Mouse (Mus musculus): ENCODE measurements around the gene Nipa2.
"Not testable (repeated sequence)": the region's sequence is repeated elsewhere in the genome, so short reads cannot be mapped to it uniquely, and the experiment has no call there.

The Nipa2 gene

GRCm38 (mm10) chr7:55938341-55938740 lies 23.9 kb downstream of the Nipa2 start:
- DNase-seq (ENCODE audit: extremely low spot score, low spot score), result no peak

GRCm38 (mm10) chr7:55935025-55935424 lies 27.3 kb downstream of the Nipa2 start:
- no peak for DNase-seq (ENCODE audit: extremely low spot score, low spot score)

- DNase-seq (ENCODE audit: extremely low spot score, low spot score), result no peak
Observed at GRCm38 (mm10) chr7:55928649-55929048, 33.6 kb downstream of the Nipa2 start.

GRCm38 (mm10) chr7:55927262-55927661 lies 35.0 kb downstream of the Nipa2 start:
- no peak for DNase-seq (ENCODE audit: extremely low spot score, low spot score)

- DNase-seq (ENCODE audit: extremely low spot score, low spot score), result not testable (repeated sequence)
Observed at GRCm38 (mm10) chr7:55918365-55918764, 43.9 kb downstream of the Nipa2 start.

- no peak for DNase-seq (ENCODE audit: extremely low spot score, low spot score)
Observed at GRCm38 (mm10) chr7:55912118-55912517, 50.2 kb downstream of the Nipa2 start.

GRCm38 (mm10) chr7:55911371-55911770 lies 50.9 kb downstream of the Nipa2 start:
- DNase-seq (ENCODE audit: extremely low spot score, low spot score), result no peak

- no peak for DNase-seq (ENCODE audit: extremely low spot score, low spot score)
Observed at GRCm38 (mm10) chr7:55910356-55910755, 51.9 kb downstream of the Nipa2 start.

- no peak for DNase-seq (ENCODE audit: extremely low spot score, low spot score)
Observed at GRCm38 (mm10) chr7:55909519-55909918, 52.8 kb downstream of the Nipa2 start.

GRCm38 (mm10) chr7:55905449-55905848 lies 56.8 kb downstream of the Nipa2 start:
- no peak for DNase-seq (ENCODE audit: extremely low spot score, low spot score)

- no peak for DNase-seq (ENCODE audit: extremely low spot score, low spot score)
Observed at GRCm38 (mm10) chr7:55903766-55904165, 58.5 kb downstream of the Nipa2 start.

- DNase-seq (ENCODE audit: extremely low spot score, low spot score), result no peak
Observed at GRCm38 (mm10) chr7:55891797-55892196, 70.5 kb downstream of the Nipa2 start.

- DNase-seq (ENCODE audit: extremely low spot score, low spot score), result no peak
Observed at GRCm38 (mm10) chr7:55890731-55891130, 71.5 kb downstream of the Nipa2 start.

- DNase-seq (ENCODE audit: extremely low spot score, low spot score), result no peak
Observed at GRCm38 (mm10) chr7:55889996-55890395, 72.3 kb downstream of the Nipa2 start.

GRCm38 (mm10) chr7:55888603-55889002 lies 73.7 kb downstream of the Nipa2 start:
- DNase-seq (ENCODE audit: extremely low spot score, low spot score), result no peak

All from neural tube, embryonic 10.5 days (tissue).